Mouse (Mus musculus): ENCODE results near the gene Coro1c. TPM values are rescaled to one million over a fixed set of nuclear protein-coding genes. Genes with fewer than 3 reads are reported as not detected.

The Coro1c gene
- polyA plus RNA-seq, 1 experiment = 78.3 TPM

- H3K27ac ChIP-seq (ENCODE audit: control insufficient read depth, insufficient read depth, low read length) = peak overlapping the region; percentile 82
- no peak overlapping the region for H3K4me3 ChIP-seq (ENCODE audit: control insufficient read depth, insufficient read depth, low read length)
- H3K36me3 ChIP-seq (ENCODE audit: control insufficient read depth, insufficient read depth, low read length) = peaks cover 10% of the 10 kb centered on the region
- no peak for TF ChIP-seq CTCF (IDR thresholded peaks at IDR 0.05; ENCODE audit: borderline replicate concordance, control insufficient read depth, extremely low read depth, insufficient read depth, low read length, poor library complexity)
- TF ChIP-seq POLR2A (IDR thresholded peaks at IDR 0.05; ENCODE audit: control insufficient read depth, extremely low read depth, insufficient read depth, low read length, poor library complexity) = no peak
- 24% methylated on average over 9 of the region's 9 CpGs for WGBS
- DNase-seq = no peak
- H3K4me1 ChIP-seq (replicated peaks; ENCODE audit: control insufficient read depth, insufficient read depth, low read length) = peaks cover 39% of the 10 kb centered on the region
- no peaks in the 10 kb centered on the region for H3K27me3 ChIP-seq (ENCODE audit: control insufficient read depth, insufficient read depth, low read length)
These were observed 66.3 kb downstream of the Coro1c start for GRCm38 (mm10) chr5:113842244-113842643.

DNA sequence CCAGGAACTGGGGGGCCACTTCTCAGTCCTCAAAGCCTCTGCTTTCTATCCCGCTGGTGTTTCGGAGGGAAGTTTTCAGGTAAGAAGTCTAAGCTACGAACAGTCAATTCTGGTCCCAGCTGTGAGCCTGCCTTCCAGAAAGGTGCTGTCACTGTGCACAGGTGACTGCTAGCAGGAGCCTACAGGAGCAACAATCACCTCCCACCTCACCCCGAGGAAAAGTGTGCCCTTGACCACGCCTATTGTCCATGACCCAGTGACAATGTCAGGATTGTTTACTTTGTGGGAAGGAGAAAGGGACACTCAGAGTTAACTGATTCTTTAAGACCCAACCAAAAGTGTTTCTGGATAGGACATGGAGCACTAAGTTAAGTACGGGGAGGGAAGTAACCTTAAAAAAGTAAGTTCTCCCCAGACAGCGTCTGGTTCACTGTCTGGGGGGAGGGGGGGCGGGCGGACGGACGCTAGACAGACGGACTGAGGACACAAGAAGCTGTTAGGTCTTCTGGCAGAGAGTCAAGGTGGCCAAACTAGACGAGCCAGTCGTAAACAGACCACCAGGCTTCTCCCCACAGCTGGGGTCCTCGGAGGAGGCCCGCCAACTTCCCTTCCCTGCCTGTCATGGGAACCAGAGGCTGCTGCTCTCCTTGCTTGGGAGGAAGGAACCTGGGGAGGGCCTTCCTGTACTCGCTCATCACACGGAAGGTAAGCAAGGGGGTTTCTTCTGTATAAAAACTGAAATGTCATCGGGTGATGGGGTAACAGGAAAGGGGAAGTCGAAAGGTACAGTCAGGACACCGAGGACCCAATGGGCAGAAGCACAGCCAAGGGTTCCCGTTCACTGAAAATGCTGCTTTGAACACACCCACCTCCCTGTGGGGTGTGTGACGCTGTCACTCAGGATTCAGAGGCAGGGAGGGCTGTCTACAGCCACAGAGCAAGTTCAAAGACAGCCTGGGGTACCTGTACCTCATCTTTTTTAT is 67.0 kb downstream of the Coro1c start:
- H3K36me3 ChIP-seq (ENCODE audit: control insufficient read depth, insufficient read depth, low read length) = peaks cover 5% of the 10 kb centered on the region; the same call in 1 of the 2 replicates
- no peak for DNase-seq
- peak overlapping the region; percentile 82 for H3K27ac ChIP-seq (ENCODE audit: control insufficient read depth, insufficient read depth, low read length)
- H3K4me3 ChIP-seq (ENCODE audit: control insufficient read depth, insufficient read depth, low read length) = no peak overlapping the region
- no peak for TF ChIP-seq POLR2A (IDR thresholded peaks at IDR 0.05; ENCODE audit: control insufficient read depth, extremely low read depth, insufficient read depth, low read length, poor library complexity)
- TF ChIP-seq CTCF (IDR thresholded peaks at IDR 0.05; ENCODE audit: borderline replicate concordance, control insufficient read depth, extremely low read depth, insufficient read depth, low read length, poor library complexity) = no peak
- WGBS = 38% methylated on average over 23 of the region's 23 CpGs
- H3K27me3 ChIP-seq (ENCODE audit: control insufficient read depth, insufficient read depth, low read length) = no peaks in the 10 kb centered on the region
- H3K4me1 ChIP-seq (replicated peaks; ENCODE audit: control insufficient read depth, insufficient read depth, low read length) = peaks cover 46% of the 10 kb centered on the region

DNA sequence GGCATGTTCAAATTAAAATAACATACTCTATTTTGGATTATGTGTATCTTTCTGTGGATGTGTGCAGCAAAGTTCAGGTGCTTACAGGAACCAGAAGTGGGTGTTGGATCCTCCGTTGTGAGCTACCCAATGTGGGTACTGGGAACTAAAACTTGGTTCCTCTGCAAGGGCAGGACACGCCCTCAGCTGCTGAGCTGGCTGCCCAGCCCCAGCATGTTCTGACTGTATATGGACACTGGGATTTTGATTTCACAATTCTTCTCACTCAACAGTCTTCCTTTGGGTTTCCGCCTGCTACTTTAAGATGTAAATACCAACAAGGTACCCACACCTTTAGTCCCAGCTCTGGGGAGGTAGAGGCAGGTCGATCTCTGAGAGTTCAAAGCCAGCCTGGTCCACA is 68.1 kb downstream of the Coro1c start:
- H3K27me3 ChIP-seq (ENCODE audit: control insufficient read depth, insufficient read depth, low read length) = no peaks in the 10 kb centered on the region
- DNase-seq = no peak

GRCm38 (mm10) chr5:113836961-113837360 is 71.6 kb downstream of the Coro1c start:
- WGBS = 5% methylated on average over 10 of the region's 10 CpGs
- H3K27ac ChIP-seq (ENCODE audit: control insufficient read depth, insufficient read depth, low read length) = peak overlapping the region; percentile 66

More for the DNA sequence above, 68.1 kb downstream of the Coro1c start:
- TF ChIP-seq CTCF (IDR thresholded peaks at IDR 0.05; ENCODE audit: borderline replicate concordance, control insufficient read depth, extremely low read depth, insufficient read depth, low read length, poor library complexity) (no peak), POLR2A (IDR thresholded peaks at IDR 0.05; ENCODE audit: control insufficient read depth, extremely low read depth, insufficient read depth, low read length, poor library complexity) (no peak)
- H3K36me3 ChIP-seq (ENCODE audit: control insufficient read depth, insufficient read depth, low read length) = no peaks in the 10 kb centered on the region
- peaks cover 53% of the 10 kb centered on the region for H3K4me1 ChIP-seq (replicated peaks; ENCODE audit: control insufficient read depth, insufficient read depth, low read length)
- no peak overlapping the region for H3K4me3 ChIP-seq (ENCODE audit: control insufficient read depth, insufficient read depth, low read length)
- 81% methylated on average over 4 of the region's 4 CpGs for WGBS
- no peak overlapping the region for H3K27ac ChIP-seq (ENCODE audit: control insufficient read depth, insufficient read depth, low read length)

GRCm38 (mm10) chr5:113833316-113833947 is 75.1 kb downstream of the Coro1c start:
- H3K27ac ChIP-seq (ENCODE audit: control insufficient read depth, insufficient read depth, low read length) = peak overlapping the region; percentile 90
- H3K36me3 ChIP-seq (ENCODE audit: control insufficient read depth, insufficient read depth, low read length) = no peaks in the 10 kb centered on the region
- peaks cover 60% of the 10 kb centered on the region for H3K4me1 ChIP-seq (replicated peaks; ENCODE audit: control insufficient read depth, insufficient read depth, low read length)
- 34% methylated on average over 16 of the region's 16 CpGs for WGBS
- H3K4me3 ChIP-seq (ENCODE audit: control insufficient read depth, insufficient read depth, low read length) = no peak overlapping the region
- DNase-seq = no peak
- no peaks in the 10 kb centered on the region for H3K27me3 ChIP-seq (ENCODE audit: control insufficient read depth, insufficient read depth, low read length)
- no peak for TF ChIP-seq POLR2A (IDR thresholded peaks at IDR 0.05; ENCODE audit: control insufficient read depth, extremely low read depth, insufficient read depth, low read length, poor library complexity)
- TF ChIP-seq CTCF (IDR thresholded peaks at IDR 0.05; ENCODE audit: borderline replicate concordance, control insufficient read depth, extremely low read depth, insufficient read depth, low read length, poor library complexity) = no peak

More at GRCm38 (mm10) chr5:113836961-113837360, 71.6 kb downstream of the Coro1c start:
- Histone ChIP-seq H3K27me3 (ENCODE audit: control insufficient read depth, insufficient read depth, low read length) (no peaks in the 10 kb centered on the region), H3K4me3 (ENCODE audit: control insufficient read depth, insufficient read depth, low read length) (no peak overlapping the region), H3K4me1 (replicated peaks; ENCODE audit: control insufficient read depth, insufficient read depth, low read length) (peaks cover 49% of the 10 kb centered on the region), H3K36me3 (ENCODE audit: control insufficient read depth, insufficient read depth, low read length) (no peaks in the 10 kb centered on the region)
- DNase-seq = no peak
- TF ChIP-seq CTCF (IDR thresholded peaks at IDR 0.05; ENCODE audit: borderline replicate concordance, control insufficient read depth, extremely low read depth, insufficient read depth, low read length, poor library complexity) = no peak

- Histone ChIP-seq H3K27me3 (ENCODE audit: control insufficient read depth, insufficient read depth, low read length) (no peaks in the 10 kb centered on the region), H3K4me1 (replicated peaks; ENCODE audit: control insufficient read depth, insufficient read depth, low read length) (peaks cover 63% of the 10 kb centered on the region), H3K36me3 (ENCODE audit: control insufficient read depth, insufficient read depth, low read length) (no peaks in the 10 kb centered on the region), H3K27ac (ENCODE audit: control insufficient read depth, insufficient read depth, low read length) (peak within 1 kb of the TSS; percentile 90), H3K4me3 (ENCODE audit: control insufficient read depth, insufficient read depth, low read length) (peak within 1 kb of the TSS; percentile 57)
- TF ChIP-seq POLR2A (IDR thresholded peaks at IDR 0.05; ENCODE audit: control insufficient read depth, extremely low read depth, insufficient read depth, low read length, poor library complexity) (peak; percentile 30; the same call in 1 of the 2 replicates), CTCF (IDR thresholded peaks at IDR 0.05; ENCODE audit: borderline replicate concordance, control insufficient read depth, extremely low read depth, insufficient read depth, low read length, poor library complexity) (no peak)
- peak; percentile 91 for DNase-seq
- 4% methylated on average over 8 of the region's 8 CpGs for WGBS
These were observed 76.1 kb downstream of the Coro1c start, which contains the start of gene Selplg for GRCm38 (mm10) chr5:113832490-113832901. Selplg (minus strand) TSS chr5:113832644.

Data from thymus, adult 2 months (tissue).